Mouse (Mus musculus) olfactory bulb, adult 2 months (tissue): Measurements from ENCODE around the gene Slc22a1. TPM values are rescaled to one million over a fixed set of nuclear protein-coding genes. Genes with fewer than 3 reads are reported as not detected.

ENCODE experiments used
- H3K27ac ChIP-seq: fragments of 200-500 bp; 2 replicates; pipeline ENCODE4 v1.5.1; 2012; ENCODE audit warnings: low read depth, low read length; ENCODE audit not compliant: insufficient read depth
- H3K4me1 ChIP-seq: fragments of 200-500 bp; 2 replicates; pipeline ENCODE4 v1.6.1; 2012; ENCODE audit warnings: low read length; ENCODE audit not compliant: control insufficient read depth, insufficient read depth
- H3K4me3 ChIP-seq: fragments of 200-500 bp; 2 replicates; pipeline ENCODE4 v1.5.1; 2012; ENCODE audit warnings: mild to moderate bottlenecking, low read depth, low read length, moderate library complexity; ENCODE audit not compliant: insufficient read depth
- CTCF ChIP-seq: fragments of 200-500 bp; IDR thresholded peaks from 2 replicates; pipeline ENCODE4 v1.5.1; 2012; ENCODE audit warnings: low read depth, mild to moderate bottlenecking, low read length, moderate library complexity; ENCODE audit not compliant: insufficient read depth
- POLR2A ChIP-seq: fragments of 200-500 bp; IDR thresholded peaks from 2 replicates; pipeline ENCODE4 v1.6.1; 2012; ENCODE audit warnings: mild to moderate bottlenecking, low read depth, low read length, moderate library complexity; ENCODE audit not compliant: insufficient read depth
- WGBS: fragments of 180-500 bp; shearing (Covaris S2); methylation state at CpG from one replicate; pipeline ENCODE4 v1.1.7; 2018; 5-methylcytosine and 5-hydroxymethylcytosine counted together
- polyA plus RNA-seq: library from polyadenylated mRNA; stranded (reverse); fragments of >200 nt; gene quantifications from 2 replicates; pipeline ENCODE4 v1.2.4, GENCODE M21; 2012; ENCODE audit warnings: low replicate concordance; ENCODE audit not compliant: missing spikeins, insufficient read depth, insufficient read length

Gene Slc22a1
- polyA plus RNA-seq, 1 experiment, result not detected

DNA sequence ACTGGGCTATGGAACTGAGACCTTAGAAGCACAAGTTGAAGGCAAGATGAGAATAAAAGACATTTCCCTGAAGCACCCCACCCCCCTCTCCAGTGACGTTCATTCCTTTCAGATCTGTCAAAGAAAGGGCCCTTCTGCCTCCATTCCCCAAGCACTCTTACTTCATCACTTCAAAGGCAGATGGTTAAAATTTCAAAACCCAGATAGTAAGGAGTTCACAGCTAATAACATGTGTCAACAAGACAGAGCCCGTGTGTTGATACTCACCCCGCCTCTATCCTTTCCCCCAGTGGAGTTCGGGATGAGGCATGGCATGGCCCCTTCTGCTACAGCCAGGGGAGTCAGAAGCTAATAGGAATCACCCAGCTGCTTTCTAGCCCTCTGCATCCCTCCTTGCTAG lies 60.2 kb downstream of the Slc22a1 start:
- Histone ChIP-seq H3K27ac (no peak overlapping the region), H3K4me3 (no peak overlapping the region), H3K4me1 (no peaks in the 10 kb centered on the region)
- WGBS, result 79% methylated on average over 4 of the region's 4 CpGs
- no peak for TF ChIP-seq CTCF
- TF ChIP-seq POLR2A, result no peak

DNA sequence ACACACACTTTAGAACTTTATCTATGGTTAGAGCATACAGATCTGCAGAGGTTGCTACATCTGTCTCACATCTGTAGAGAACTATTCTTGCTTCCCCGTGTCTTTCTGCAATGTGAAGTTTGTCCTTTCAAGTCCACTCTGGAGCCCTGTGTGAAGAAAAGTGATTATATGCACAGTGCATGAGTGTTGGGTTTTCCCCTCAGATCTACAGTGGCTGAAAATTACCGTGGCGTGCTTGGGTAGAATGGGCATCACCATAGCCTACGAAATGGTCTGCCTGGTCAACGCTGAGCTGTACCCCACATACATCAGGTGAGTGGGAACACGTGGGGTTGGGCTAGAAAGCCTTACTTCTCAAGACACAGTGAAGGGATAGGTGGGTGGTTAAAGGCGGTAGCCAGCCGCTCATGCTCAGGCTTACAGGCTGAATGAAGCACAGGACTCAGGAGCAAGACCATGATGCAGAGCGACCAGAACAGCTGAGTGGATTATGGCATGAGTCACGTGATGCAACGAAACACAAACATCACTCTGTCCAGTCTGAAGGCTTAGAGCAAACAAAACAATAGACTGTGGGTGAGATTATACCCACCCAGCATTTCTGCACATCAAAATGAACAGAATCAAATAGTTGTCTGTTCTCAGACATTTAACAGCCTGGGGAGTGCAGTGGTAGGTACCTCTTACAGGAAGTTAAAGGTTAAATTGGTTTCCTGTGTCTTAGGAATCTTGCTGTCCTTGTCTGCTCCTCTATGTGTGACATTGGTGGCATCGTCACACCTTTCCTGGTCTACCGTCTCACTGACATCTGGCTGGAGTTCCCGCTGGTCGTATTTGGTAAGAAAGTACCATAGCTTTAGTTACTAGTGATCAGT lies 60.9 kb downstream of the Slc22a1 start:
- no peak for TF ChIP-seq POLR2A
- TF ChIP-seq CTCF, result no peak
- 87% methylated on average over 15 of the region's 15 CpGs for WGBS
- H3K4me1 ChIP-seq, result no peaks in the 10 kb centered on the region
- H3K4me3 ChIP-seq, result no peak overlapping the region
- H3K27ac ChIP-seq, result no peak overlapping the region

DNA sequence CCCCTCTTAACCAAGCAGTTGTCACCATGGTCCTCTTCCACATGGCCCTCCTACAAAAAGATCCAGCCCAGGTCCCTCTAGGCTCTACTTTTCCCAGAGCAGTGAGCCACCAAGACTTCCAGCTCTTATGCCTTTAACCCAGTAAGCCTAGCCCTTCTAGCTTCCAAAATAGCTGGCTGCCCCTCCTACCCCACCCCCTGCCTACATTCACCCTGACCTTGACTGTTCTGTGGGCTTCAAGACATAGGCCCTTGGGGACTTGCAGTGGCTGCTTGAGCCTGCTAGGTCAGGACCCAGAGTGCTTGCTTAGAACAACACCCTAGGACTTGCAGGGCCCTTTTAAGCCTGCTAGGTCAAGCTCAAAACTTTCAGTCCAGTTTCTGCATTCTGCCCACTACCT lies 68.4 kb downstream of the Slc22a1 start:
- TF ChIP-seq CTCF, result no peak
- no peak for TF ChIP-seq POLR2A
- Histone ChIP-seq H3K4me3 (no peak overlapping the region), H3K4me1 (no peaks in the 10 kb centered on the region), H3K27ac (no peak overlapping the region)

DNA sequence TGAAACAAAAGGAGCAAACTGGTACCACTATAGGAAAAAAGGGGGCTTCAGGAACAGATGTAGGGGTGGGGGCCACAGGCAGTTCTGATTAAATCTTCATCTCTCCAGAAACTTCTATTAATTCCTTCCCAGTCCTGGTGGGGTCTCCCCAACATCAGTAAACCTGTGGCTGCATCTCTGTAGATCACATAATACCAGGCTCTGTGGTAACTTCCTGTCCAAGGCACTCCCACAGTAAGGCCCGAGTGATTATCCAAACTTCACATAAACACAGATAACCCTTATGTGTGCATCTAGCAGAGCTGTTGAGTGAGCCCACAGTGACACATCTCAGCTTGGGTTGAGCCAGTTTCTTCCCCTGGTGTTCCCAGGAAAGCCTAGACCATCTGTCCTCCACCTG lies 69.0 kb downstream of the Slc22a1 start:
- no peak overlapping the region for H3K4me3 ChIP-seq
- 77% methylated on average over 1 of the region's 1 CpGs for WGBS
- TF ChIP-seq CTCF (no peak), POLR2A (no peak)
- H3K27ac ChIP-seq, result no peak overlapping the region
- H3K4me1 ChIP-seq, result no peaks in the 10 kb centered on the region

Other genes starting within 250 kb of the Slc22a1 start
- gene Slc22a3, start 168.1 kb downstream of the Slc22a1 start, polyA plus RNA-seq, result not detected in 2 replicates
- not detected in 2 replicates for gene Slc22a2, start 91.7 kb downstream of the Slc22a1 start, polyA plus RNA-seq
- gene Igf2r, start 93.8 kb upstream of the Slc22a1 start, polyA plus RNA-seq, result 51.4 TPM in 1 of 2 replicates, not detected in the other
- not detected in 2 replicates for gene Mas1, start 192.3 kb upstream of the Slc22a1 start, polyA plus RNA-seq
- not detected in 2 replicates for gene Mrgprh, start 200.2 kb upstream of the Slc22a1 start, polyA plus RNA-seq
- not detected in 2 replicates for gene Pnldc1, start 234.4 kb upstream of the Slc22a1 start, polyA plus RNA-seq
- gene Tcp1, start 239.9 kb upstream of the Slc22a1 start, polyA plus RNA-seq, result 471 TPM in 1 of 2 replicates, not detected in the other
- not detected in 2 replicates for gene Mrpl18, start 240.5 kb upstream of the Slc22a1 start, polyA plus RNA-seq